Mouse (Mus musculus): ENCODE measurements around the gene Fam216b. TPM values are rescaled to one million over a fixed set of nuclear protein-coding genes. Genes with fewer than 3 reads are reported as not detected.

The Fam216b gene
- polyA plus RNA-seq, 1 experiment from 2014 or later, result not detected

Other genes starting within 250 kb of the Fam216b start
- 106 and 107 TPM in 2 replicates for gene Dnajc15, start 213.9 kb downstream of the Fam216b start, polyA plus RNA-seq (2014; fragmentation: Nextera tagmentation; extraction: Ambion mirVana)
- gene Epsti1, start 184.8 kb downstream of the Fam216b start, polyA plus RNA-seq (2014; fragmentation: Nextera tagmentation; extraction: Ambion mirVana), result 0.16 and 0.19 TPM in 2 replicates
- gene Tnfsf11, start 219.0 kb upstream of the Fam216b start, polyA plus RNA-seq (2014; fragmentation: Nextera tagmentation; extraction: Ambion mirVana), result 0.31 and 0.45 TPM in 2 replicates